ENCODE assay signal across 18 mouse cellular contexts in genomic region chr5:34654881-34655280, GRCm38 (mm10). TPM values are rescaled to one million over a fixed set of nuclear protein-coding genes. Genes with fewer than 3 reads are reported as not detected.
A peak's percentile ranks its signal among the peaks of the same experiment; 100 is the strongest.
DNase-seq lines count a peak whose midpoint lies in the region; ATAC-seq lines count a peak whose summit lies in the region.
"Had no signal": no experiment of that assay in that cellular context is flagged by ENCODE, and none has a peak within 500 bp of the region (broad histone marks: within the 10 kb centered on the region; RNA-seq: fewer than 3 reads in every experiment).

No protein-coding gene starts in this region.

- H3K27ac ChIP-seq in intestine, embryonic 14.5 days (ENCODE audit: low read depth), result no peak overlapping the region
- H3K27ac ChIP-seq in intestine, embryonic 15.5 days, result no peak overlapping the region
- no peak overlapping the region for H3K27ac ChIP-seq in midbrain, embryonic 10.5 days (replicated peaks)
- no peak overlapping the region for H3K27ac ChIP-seq in midbrain, embryonic 13.5 days
- H3K27ac ChIP-seq: embryonic facial prominence, embryonic 12.5 days; forebrain, embryonic 15.5 days; hindbrain, embryonic 15.5 days had no signal

- 73% methylated on average over 9 of the region's 9 CpGs for WGBS in intestine, embryonic 14.5 days
- 73% methylated on average over 9 of the region's 9 CpGs for WGBS in intestine, embryonic 15.5 days
- whole genome bisulfite sequencing in midbrain, embryonic 10.5 days, result 93% methylated on average over 9 of the region's 9 CpGs
- 89% methylated on average over 9 of the region's 9 CpGs for WGBS in midbrain, embryonic 13.5 days

- H3K4me1 ChIP-seq in intestine, embryonic 14.5 days (replicated peaks; ENCODE audit: control insufficient read depth, insufficient read depth, low read length), result 0 out of 2 replicates have a peak, but pooled peaks cover 5% of the 10 kb centered on the region
- peaks cover 5% of the 10 kb centered on the region; the same call in 1 of the 2 replicates for H3K4me1 ChIP-seq in intestine, embryonic 15.5 days (replicated peaks)
- H3K4me1 ChIP-seq in midbrain, embryonic 10.5 days, result peaks cover 8% of the 10 kb centered on the region
- peaks cover 13% of the 10 kb centered on the region for H3K4me1 ChIP-seq in midbrain, embryonic 13.5 days (replicated peaks)

- ATAC-seq in intestine, embryonic 14.5 days (replicated peaks; ENCODE audit: low FRiP score, low TSS enrichment, low read depth), result no peak
- ATAC-seq in intestine, embryonic 15.5 days, result no peak
- ATAC-seq in midbrain, embryonic 13.5 days, result no peak
- ATAC-seq: CD4-positive, CD25-positive, alpha-beta regulatory T cell, adult 4 months; forebrain, embryonic 15.5 days had no signal

- peak; percentile 18 for DNase-seq in adrenal gland, postnatal 10 days
- no peak for DNase-seq in adrenal gland, postnatal 4 days (ENCODE audit: low spot score in 2 of 2)
- peak; percentile 49 for DNase-seq in intestine, embryonic 14.5 days (ENCODE audit: low spot score)
- DNase-seq in midbrain, embryonic 10.5 days (ENCODE audit: low spot score), result peak; percentile 0
- DNase-seq in MN1 (ENCODE audit: low spot score), result peak; percentile 75
- DNase-seq: adrenal gland, postnatal 14 days; B cell, adult 2 months; cerebellum, adult 2 months; gastrocnemius, postnatal 36 days; heart, adult 18-20 months had no signal

- no peak overlapping the region for H3K4me3 ChIP-seq in intestine, embryonic 14.5 days (ENCODE audit: low read depth, low read length)
- no peak overlapping the region for H3K4me3 ChIP-seq in intestine, embryonic 15.5 days (replicated peaks)
- H3K4me3 ChIP-seq in midbrain, embryonic 10.5 days, result no peak overlapping the region
- no peak overlapping the region for H3K4me3 ChIP-seq in midbrain, embryonic 13.5 days (replicated peaks)
- H3K4me3 ChIP-seq: embryonic facial prominence, embryonic 12.5 days; forebrain, embryonic 15.5 days; hindbrain, embryonic 15.5 days had no signal

- H3K9me3 ChIP-seq in intestine, embryonic 14.5 days (ENCODE audit: control insufficient read depth, low read length), result no peaks in the 10 kb centered on the region
- H3K9me3 ChIP-seq in intestine, embryonic 15.5 days, result no peaks in the 10 kb centered on the region
- no peaks in the 10 kb centered on the region for H3K9me3 ChIP-seq in midbrain, embryonic 10.5 days (replicated peaks)
- H3K9me3 ChIP-seq in midbrain, embryonic 13.5 days, result no peaks in the 10 kb centered on the region
- H3K9me3 ChIP-seq: embryonic facial prominence, embryonic 12.5 days; forebrain, embryonic 15.5 days; G1E; hindbrain, embryonic 15.5 days had no signal

- no peak overlapping the region for H3K4me2 ChIP-seq in intestine, embryonic 14.5 days (ENCODE audit: low read length)
- no peak overlapping the region for H3K4me2 ChIP-seq in intestine, embryonic 15.5 days (replicated peaks)
- H3K4me2 ChIP-seq in midbrain, embryonic 13.5 days (replicated peaks), result no peak overlapping the region
- H3K4me2 ChIP-seq: embryonic facial prominence, embryonic 12.5 days; forebrain, embryonic 15.5 days; heart, embryonic 11.5 days; hindbrain, embryonic 15.5 days had no signal

- no peak overlapping the region for H3K9ac ChIP-seq in intestine, embryonic 14.5 days (ENCODE audit: low read length)
- H3K9ac ChIP-seq in intestine, embryonic 15.5 days, result no peak overlapping the region
- H3K9ac ChIP-seq in midbrain, embryonic 13.5 days (replicated peaks), result no peak overlapping the region
- H3K9ac ChIP-seq: embryonic facial prominence, embryonic 12.5 days; forebrain, embryonic 15.5 days; hindbrain, embryonic 15.5 days had no signal

- H3K27me3 ChIP-seq in intestine, embryonic 14.5 days (replicated peaks; ENCODE audit: control insufficient read depth, insufficient read depth, low read length), result no peaks in the 10 kb centered on the region
- H3K27me3 ChIP-seq in intestine, embryonic 15.5 days (replicated peaks), result no peaks in the 10 kb centered on the region
- no peaks in the 10 kb centered on the region for H3K27me3 ChIP-seq in midbrain, embryonic 10.5 days (ENCODE audit: low read depth, poor library complexity, severe bottlenecking)
- no peaks in the 10 kb centered on the region for H3K27me3 ChIP-seq in midbrain, embryonic 13.5 days
- H3K27me3 ChIP-seq: embryonic facial prominence, embryonic 12.5 days; forebrain, embryonic 15.5 days; hindbrain, embryonic 15.5 days had no signal

- H3K36me3 ChIP-seq in intestine, embryonic 14.5 days (ENCODE audit: control insufficient read depth, insufficient read depth, low read length), result peaks cover 74% of the 10 kb centered on the region
- H3K36me3 ChIP-seq in intestine, embryonic 15.5 days, result peaks cover 48% of the 10 kb centered on the region
- peaks cover 81% of the 10 kb centered on the region for H3K36me3 ChIP-seq in midbrain, embryonic 10.5 days
- peaks cover 72% of the 10 kb centered on the region for H3K36me3 ChIP-seq in midbrain, embryonic 13.5 days

RNA-seq across cellular contexts. Expression of gene Nop14, which starts 5.1 kb away (rescaled TPM):
- total RNA-seq in adrenal gland, postnatal 10 days (2021), result 10 to 100 TPM; 18.4 to 19.7 TPM
- 10 to 100 TPM; 22.7 to 24.2 TPM for total RNA-seq in adrenal gland, postnatal 4 days (2021)
- polyA plus RNA-seq in intestine, embryonic 14.5 days (2014; fragmentation: Nextera tagmentation; extraction: Ambion mirVana), result 28.6 and 31.5 TPM in 2 replicates
- polyA plus RNA-seq in intestine, embryonic 15.5 days (2015; fragmentation: Nextera tagmentation; extraction: Ambion mirVana), result 24.8 and 27.8 TPM in 2 replicates
- polyA plus RNA-seq in midbrain, embryonic 10.5 days (2016; fragmentation: Nextera tagmentation; extraction: Ambion mirVana), result 27.0 and 27.4 TPM in 2 replicates
- 22.0 and 23.0 TPM in 2 replicates for polyA plus RNA-seq in midbrain, embryonic 13.5 days (2015; fragmentation: Nextera tagmentation; extraction: Ambion mirVana)

RNA-seq across cellular contexts. Expression of gene Grk4, which starts 5.3 kb away (rescaled TPM):
- total RNA-seq in adrenal gland, postnatal 10 days (2021), result 1 to 10 TPM; 1.8 to 3.0 TPM
- total RNA-seq in adrenal gland, postnatal 4 days (2021), result 1 to 10 TPM; 4.0 to 4.3 TPM
- 1.6 and 2.2 TPM in 2 replicates for polyA plus RNA-seq in intestine, embryonic 14.5 days (2014; fragmentation: Nextera tagmentation; extraction: Ambion mirVana)
- 2.6 TPM in 2 replicates for polyA plus RNA-seq in intestine, embryonic 15.5 days (2015; fragmentation: Nextera tagmentation; extraction: Ambion mirVana)
- 1.3 and 1.8 TPM in 2 replicates for polyA plus RNA-seq in midbrain, embryonic 10.5 days (2016; fragmentation: Nextera tagmentation; extraction: Ambion mirVana)
- polyA plus RNA-seq in midbrain, embryonic 13.5 days (2015; fragmentation: Nextera tagmentation; extraction: Ambion mirVana), result 1.9 and 2.5 TPM in 2 replicates

RNA-seq across cellular contexts. Expression of gene Mfsd10, which starts 17.9 kb away (rescaled TPM):
- total RNA-seq in adrenal gland, postnatal 10 days (2021), result 10 to 100 TPM; 36.1 to 53.6 TPM
- total RNA-seq in adrenal gland, postnatal 4 days (2021), result 10 to 100 TPM; 77.7 to 83.0 TPM
- polyA plus RNA-seq in intestine, embryonic 14.5 days (2014; fragmentation: Nextera tagmentation; extraction: Ambion mirVana), result 121 and 128 TPM in 2 replicates
- polyA plus RNA-seq in intestine, embryonic 15.5 days (2015; fragmentation: Nextera tagmentation; extraction: Ambion mirVana), result 108 and 127 TPM in 2 replicates
- 89.2 and 107 TPM in 2 replicates for polyA plus RNA-seq in midbrain, embryonic 10.5 days (2016; fragmentation: Nextera tagmentation; extraction: Ambion mirVana)
- polyA plus RNA-seq in midbrain, embryonic 13.5 days (2015; fragmentation: Nextera tagmentation; extraction: Ambion mirVana), result 78.6 and 84.6 TPM in 2 replicates

Comparison
In these comparisons a context has a peak if more than half of its experiments do, and no peak if none do; other contexts are left out.
1. DNase-seq: peak in adrenal gland, postnatal 10 days (single experiment), intestine, embryonic 14.5 days (single experiment), midbrain, embryonic 10.5 days (single experiment) and MN1 (single experiment); none in adrenal gland, postnatal 4 days (0 of 2).